Mouse (Mus musculus) cerebellum, adult 2 months (tissue): ENCODE measurements around the gene Cltb. TPM values are rescaled to one million over a fixed set of nuclear protein-coding genes. Genes with fewer than 3 reads are reported as not detected.
A peak's percentile ranks its signal among the peaks of the same experiment; 100 is the strongest.

Experiments used
- DNase-seq, 2 experiments: peaks; one replicate each; pipeline ENCODE4 v3.0.0; 2021
- H3K27ac ChIP-seq: fragments of 200-500 bp; 2 replicates; pipeline ENCODE4 v1.5.1; 2012; ENCODE audit warnings: low read length, control low read depth, inconsistent platforms; ENCODE audit not compliant: insufficient read depth
- H3K27me3 ChIP-seq: fragments of 200-500 bp; 2 replicates; pipeline ENCODE4 v1.6.1; 2012; ENCODE audit warnings: inconsistent platforms, mild to moderate bottlenecking, low read length, moderate library complexity; ENCODE audit not compliant: control insufficient read depth, insufficient read depth
- H3K4me1 ChIP-seq: fragments of 200-500 bp; 2 replicates; pipeline ENCODE4 v1.6.1; 2011; ENCODE audit warnings: low read length; ENCODE audit not compliant: control insufficient read depth, insufficient read depth
- H3K4me3 ChIP-seq: fragments of 200-500 bp; replicated peaks from 2 replicates; pipeline ENCODE3; 2011; ENCODE audit warnings: mild to moderate bottlenecking, low read depth, low read length, control low read depth; ENCODE audit not compliant: insufficient read depth
- CTCF ChIP-seq: fragments of 200-500 bp; IDR thresholded peaks from 2 replicates; pipeline ENCODE4 v1.5.1; 2011; ENCODE audit warnings: low read depth, mild to moderate bottlenecking, control low read depth, low read length, moderate library complexity, borderline replicate concordance; ENCODE audit not compliant: insufficient read depth
- POLR2A ChIP-seq: fragments of 200-500 bp; IDR thresholded peaks from 2 replicates; pipeline ENCODE4 v1.6.1; 2011; ENCODE audit warnings: low read length, control low read depth, borderline replicate concordance; ENCODE audit not compliant: insufficient read depth
- WGBS: fragments of 180-500 bp; shearing (Covaris S2); methylation state at CpG from one replicate; pipeline ENCODE4 v1.1.7; 2018; 5-methylcytosine and 5-hydroxymethylcytosine counted together
- polyA plus RNA-seq: library from polyadenylated mRNA; depleted of rRNA; stranded (reverse); fragments of >200 nt; gene quantifications from 2 replicates; pipeline ENCODE4 v1.2.3, GENCODE M21; 2012; rRNA removed

Cltb gene
- 391 and 435 TPM in 2 replicates for polyA plus RNA-seq

- Histone ChIP-seq H3K4me1 (peaks cover 16% of the 10 kb centered on the region), H3K27me3 (no peaks in the 10 kb centered on the region), H3K27ac (peak within 1 kb of the TSS; percentile 97), H3K4me3 (peak within 1 kb of the TSS; percentile 89)
- peak; percentile 94 to 97 for DNase-seq
- WGBS: 1% methylated on average over 64 of the region's 66 CpGs
- peak; percentile 71 for TF ChIP-seq POLR2A
- no peak for TF ChIP-seq CTCF
Observed at GRCm38 (mm10) chr13:54610972-54611754, at the start of gene Cltb. TSS of gene Cltb (minus strand) at chr13:54611344.

GRCm38 (mm10) chr13:54660877-54661276 lies 49.7 kb upstream of the Cltb start:
- 35% methylated on average over 5 of the region's 5 CpGs for WGBS
- TF ChIP-seq POLR2A (no peak), CTCF (no peak)
- no peaks in the 10 kb centered on the region for H3K27me3 ChIP-seq
- no peaks in the 10 kb centered on the region for H3K4me1 ChIP-seq
- no peak for DNase-seq
- no peak overlapping the region for H3K27ac ChIP-seq
- H3K4me3 ChIP-seq: no peak overlapping the region

DNA sequence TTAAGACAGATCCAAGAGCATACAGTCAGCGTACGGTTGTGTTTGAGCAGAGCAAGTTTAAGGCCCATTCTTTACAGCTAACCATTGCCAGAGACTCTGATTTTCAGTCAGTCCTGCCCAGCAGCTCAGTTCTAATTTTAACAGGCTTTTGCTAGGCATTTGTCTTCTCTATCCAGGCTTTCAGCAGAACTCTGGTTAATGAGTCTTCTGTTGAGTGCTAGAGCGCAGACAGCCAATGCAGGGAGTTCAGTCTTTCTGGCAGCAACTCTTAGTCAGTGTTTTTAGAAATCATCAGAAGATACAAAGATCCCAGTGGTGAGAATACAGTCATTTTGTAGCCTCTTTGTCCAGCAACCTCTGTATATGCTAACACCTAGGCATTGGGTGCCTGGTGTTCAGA lies 39.3 kb upstream of the Cltb start:
- H3K4me3 ChIP-seq: no peak overlapping the region
- 98% methylated on average over 3 of the region's 3 CpGs for WGBS
- H3K27ac ChIP-seq: no peak overlapping the region
- H3K27me3 ChIP-seq: no peaks in the 10 kb centered on the region
- H3K4me1 ChIP-seq: no peaks in the 10 kb centered on the region
- no peak for DNase-seq
- TF ChIP-seq POLR2A (no peak), CTCF (no peak)

DNA sequence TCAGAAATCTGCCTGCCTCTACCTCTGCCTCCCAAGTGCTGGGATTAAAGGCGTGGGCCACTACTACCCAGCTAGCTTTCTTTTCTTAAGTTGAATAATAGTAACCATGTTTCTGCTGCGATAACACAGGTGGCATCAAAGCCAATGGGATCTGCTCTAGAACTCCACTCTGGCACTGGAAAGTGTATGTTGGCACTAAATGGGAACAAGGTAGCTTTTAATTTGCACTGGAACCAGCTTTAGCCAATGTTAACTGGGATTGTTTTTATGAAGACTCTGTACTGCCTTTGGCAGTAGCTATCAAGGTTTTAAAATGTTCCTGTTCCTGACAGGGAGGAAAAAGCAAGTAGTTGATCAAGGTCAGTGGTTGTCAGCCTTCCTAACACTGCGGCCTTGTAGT lies 23.9 kb upstream of the Cltb start:
- Histone ChIP-seq H3K27ac (no peak overlapping the region), H3K4me1 (no peaks in the 10 kb centered on the region), H3K4me3 (no peak overlapping the region), H3K27me3 (no peaks in the 10 kb centered on the region)
- no peak for DNase-seq
- 95% methylated on average over 3 of the region's 3 CpGs for WGBS
- no peak for TF ChIP-seq POLR2A
- no peak for TF ChIP-seq CTCF

DNA sequence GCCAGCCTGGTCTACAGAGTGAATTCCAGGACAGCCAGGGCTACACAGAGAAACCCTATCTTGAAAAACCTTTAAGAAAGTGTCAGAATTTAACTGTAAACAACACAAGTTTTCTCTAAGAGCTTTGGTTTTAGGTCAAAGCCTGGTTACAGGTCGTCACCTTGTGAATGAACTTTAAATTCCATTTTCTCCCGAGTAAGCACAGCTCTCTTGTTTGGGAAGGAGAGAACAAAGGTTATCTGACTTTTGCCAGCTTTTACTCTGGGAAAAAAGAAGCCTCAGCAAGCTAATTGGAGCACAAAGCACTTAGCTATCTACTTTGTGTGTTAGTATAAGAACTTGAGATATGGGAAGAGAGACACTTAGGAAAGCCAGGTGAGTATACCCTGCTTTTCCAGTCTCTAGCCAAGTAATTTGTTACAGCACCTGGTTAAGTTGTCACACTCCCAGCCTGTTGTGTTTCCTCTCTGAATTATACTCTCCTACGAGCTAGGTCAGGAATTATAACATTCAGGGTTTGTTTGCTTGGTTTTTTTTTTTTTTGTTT lies 21.7 kb upstream of the Cltb start:
- H3K4me1 ChIP-seq: no peaks in the 10 kb centered on the region
- no peak overlapping the region for H3K4me3 ChIP-seq
- no peak for TF ChIP-seq POLR2A
- no peak for TF ChIP-seq CTCF
- no peaks in the 10 kb centered on the region for H3K27me3 ChIP-seq
- DNase-seq: no peak
- 77% methylated on average over 3 of the region's 3 CpGs for WGBS
- no peak overlapping the region for H3K27ac ChIP-seq

- H3K4me1 ChIP-seq: no peaks in the 10 kb centered on the region
- H3K27ac ChIP-seq: no peak overlapping the region
- WGBS: 84% methylated on average over 4 of the region's 4 CpGs
- no peak for DNase-seq
- TF ChIP-seq POLR2A (no peak), CTCF (no peak)
- no peak overlapping the region for H3K4me3 ChIP-seq
- H3K27me3 ChIP-seq: no peaks in the 10 kb centered on the region
Observed at GRCm38 (mm10) chr13:54629128-54629527, 18.0 kb upstream of the Cltb start.

DNA sequence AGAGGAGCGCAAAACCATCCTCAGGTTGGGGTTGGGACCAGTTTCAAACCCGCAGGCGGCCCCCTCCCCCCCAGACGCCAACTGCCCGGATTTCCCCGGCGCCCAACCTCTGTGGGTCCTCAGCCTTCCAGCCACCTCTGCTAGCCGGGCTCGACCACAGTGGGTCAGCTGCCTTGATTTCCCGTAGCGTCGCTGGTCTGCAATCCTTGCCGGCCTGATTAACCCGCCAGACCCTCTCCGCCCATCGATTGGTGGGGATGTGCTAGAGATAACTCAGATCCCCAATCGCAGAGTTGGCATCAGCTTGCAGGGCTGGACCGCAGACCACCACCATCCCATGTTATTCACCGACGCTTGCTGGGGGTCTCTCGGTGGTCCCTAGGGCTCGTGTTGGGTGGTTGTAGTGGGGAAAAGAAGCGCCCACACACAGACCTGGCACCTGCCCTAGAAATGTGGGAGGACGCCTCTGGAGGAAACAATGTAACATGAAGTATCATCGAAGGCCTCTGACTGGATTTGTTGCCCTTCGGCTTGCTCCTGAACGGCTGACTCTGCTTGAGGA lies 10.9 kb upstream of the Cltb start:
- no peaks in the 10 kb centered on the region for H3K27me3 ChIP-seq
- peak overlapping the region; percentile 83 for H3K4me3 ChIP-seq
- under 1% methylated on average over 27 of the region's 27 CpGs for WGBS
- TF ChIP-seq CTCF (no peak), POLR2A (no peak)
- H3K27ac ChIP-seq: peak overlapping the region; percentile 60
- peaks cover 4% of the 10 kb centered on the region for H3K4me1 ChIP-seq
- DNase-seq: no peak

GRCm38 (mm10) chr13:54621155-54621932 lies 10.2 kb upstream of the Cltb start, which contains the start of gene Faf2:
TSS of gene Faf2 (plus strand) at chr13:54621784.
- Histone ChIP-seq H3K27me3 (no peaks in the 10 kb centered on the region), H3K4me3 (peak within 1 kb of the TSS; percentile 83), H3K4me1 (peaks cover 4% of the 10 kb centered on the region), H3K27ac (peak within 1 kb of the TSS; percentile 60)
- 12% methylated on average over 44 of the region's 44 CpGs for WGBS
- peak; percentile 97 to 100 for DNase-seq
- peak; percentile 86; the same call in 1 of the 2 replicates for TF ChIP-seq CTCF
- TF ChIP-seq POLR2A: peak; percentile 77; the same call in 1 of the 2 replicates
